Mouse (Mus musculus): ENCODE results near the gene Tet2. TPM values are rescaled to one million over a fixed set of nuclear protein-coding genes. Genes with fewer than 3 reads are reported as not detected.

Gene Tet2
- polyA plus RNA-seq, 1 experiment: 59.1 TPM

DNA sequence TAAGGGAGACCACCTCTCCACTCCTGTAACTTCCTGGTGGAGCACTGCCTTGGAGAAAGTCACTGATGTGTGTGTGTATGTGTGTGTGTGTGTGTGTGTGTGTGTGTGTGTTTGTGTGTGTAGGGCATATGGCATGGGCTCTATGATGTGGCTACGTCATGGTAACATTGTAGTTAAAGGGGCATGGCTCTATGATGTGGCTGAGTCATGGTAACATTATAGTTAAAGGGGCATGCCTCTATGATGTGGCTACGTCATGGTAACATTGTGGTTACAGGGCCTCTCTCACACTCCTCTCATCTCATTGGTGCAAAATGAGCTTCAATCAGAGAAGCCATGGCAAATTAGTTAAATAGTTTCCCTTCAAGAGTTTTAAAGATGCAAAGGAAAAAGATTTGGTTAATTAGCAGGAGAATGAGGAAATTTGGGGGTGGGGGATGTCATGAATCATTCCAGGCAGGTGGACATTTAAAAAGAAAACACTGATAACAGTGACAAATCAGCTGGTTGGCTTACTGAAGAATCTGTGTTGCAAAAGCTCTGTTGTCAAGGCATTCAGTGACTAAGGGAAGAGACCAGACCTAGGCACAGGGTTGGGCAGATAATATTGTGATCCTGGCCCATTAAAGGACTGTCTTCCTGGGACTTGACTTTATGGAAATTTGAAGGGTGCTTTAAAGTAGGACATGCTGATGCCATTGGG lies 18.7 kb upstream of the Tet2 start:
- Histone ChIP-seq H3K27ac (ENCODE audit: insufficient read depth, low read length) (no peak overlapping the region), H3K9ac (ENCODE audit: low read depth, poor library complexity, severe bottlenecking) (no peak overlapping the region), H3K27me3 (ENCODE audit: control insufficient read depth, insufficient read depth, low read length, poor library complexity, severe bottlenecking) (no peaks in the 10 kb centered on the region), H3K9me3 (replicated peaks; ENCODE audit: control insufficient read depth, insufficient read depth, low read length, poor library complexity, severe bottlenecking) (no peaks in the 10 kb centered on the region), H3K36me3 (ENCODE audit: control insufficient read depth, insufficient read depth, low read length, poor library complexity, severe bottlenecking) (no peaks in the 10 kb centered on the region), H3K4me1 (ENCODE audit: control insufficient read depth, insufficient read depth, low read length) (peaks cover 2% of the 10 kb centered on the region), H3K4me3 (ENCODE audit: low read depth, low read length) (no peak overlapping the region)
- TF ChIP-seq CTCF (IDR thresholded peaks at IDR 0.05; ENCODE audit: low read depth, low read length) (no peak), EP300 (IDR thresholded peaks at IDR 0.05; ENCODE audit: insufficient read depth, low read depth, low read length) (no peak), POLR2A (IDR thresholded peaks at IDR 0.05; ENCODE audit: insufficient read depth, low read length) (no peak)

DNA sequence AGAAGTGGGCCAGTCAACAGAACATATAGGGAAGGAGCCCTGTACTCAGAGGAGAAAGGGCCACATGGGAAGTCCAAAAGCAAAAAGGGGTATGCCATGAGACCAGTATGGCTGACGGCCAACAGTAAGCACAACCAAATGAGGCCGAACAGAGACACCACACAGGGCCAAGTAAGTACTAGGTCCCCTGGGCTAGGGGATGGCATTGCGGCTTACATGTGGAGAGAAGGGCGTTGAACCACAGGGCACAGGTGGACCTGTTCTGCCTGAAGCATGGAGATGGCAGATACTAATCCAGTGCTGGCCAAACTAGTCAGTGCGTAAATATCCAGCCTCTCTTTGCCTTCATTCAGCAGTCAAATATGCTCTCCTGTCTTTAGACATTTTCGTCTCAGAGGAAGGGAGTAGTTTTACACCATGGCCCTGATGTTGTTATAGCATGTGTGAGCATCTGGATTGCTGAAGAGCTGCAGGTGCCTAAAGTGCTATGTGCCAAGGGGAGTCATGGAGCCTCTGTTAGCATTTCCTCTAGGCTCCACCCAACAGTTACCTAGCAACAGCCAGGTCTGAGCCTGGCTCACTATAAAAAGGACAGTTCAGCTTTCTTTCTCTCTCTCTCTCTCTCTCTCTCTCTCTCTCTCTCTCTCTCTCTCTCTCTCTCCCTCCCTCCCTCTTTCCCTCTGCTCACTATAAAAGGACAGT lies 14.6 kb upstream of the Tet2 start:
- no peak overlapping the region for H3K9ac ChIP-seq (ENCODE audit: low read depth, poor library complexity, severe bottlenecking)
- no peaks in the 10 kb centered on the region for H3K36me3 ChIP-seq (ENCODE audit: control insufficient read depth, insufficient read depth, low read length, poor library complexity, severe bottlenecking)
- TF ChIP-seq POLR2A (IDR thresholded peaks at IDR 0.05; ENCODE audit: insufficient read depth, low read length) (no peak), CTCF (IDR thresholded peaks at IDR 0.05; ENCODE audit: low read depth, low read length) (no peak), EP300 (IDR thresholded peaks at IDR 0.05; ENCODE audit: insufficient read depth, low read depth, low read length) (no peak)
- no peak overlapping the region for H3K27ac ChIP-seq (ENCODE audit: insufficient read depth, low read length)
- no peak overlapping the region for H3K4me3 ChIP-seq (ENCODE audit: low read depth, low read length)
- no peaks in the 10 kb centered on the region for H3K9me3 ChIP-seq (replicated peaks; ENCODE audit: control insufficient read depth, insufficient read depth, low read length, poor library complexity, severe bottlenecking)
- H3K27me3 ChIP-seq (ENCODE audit: control insufficient read depth, insufficient read depth, low read length, poor library complexity, severe bottlenecking): no peaks in the 10 kb centered on the region
- H3K4me1 ChIP-seq (ENCODE audit: control insufficient read depth, insufficient read depth, low read length): peaks cover 2% of the 10 kb centered on the region

DNA sequence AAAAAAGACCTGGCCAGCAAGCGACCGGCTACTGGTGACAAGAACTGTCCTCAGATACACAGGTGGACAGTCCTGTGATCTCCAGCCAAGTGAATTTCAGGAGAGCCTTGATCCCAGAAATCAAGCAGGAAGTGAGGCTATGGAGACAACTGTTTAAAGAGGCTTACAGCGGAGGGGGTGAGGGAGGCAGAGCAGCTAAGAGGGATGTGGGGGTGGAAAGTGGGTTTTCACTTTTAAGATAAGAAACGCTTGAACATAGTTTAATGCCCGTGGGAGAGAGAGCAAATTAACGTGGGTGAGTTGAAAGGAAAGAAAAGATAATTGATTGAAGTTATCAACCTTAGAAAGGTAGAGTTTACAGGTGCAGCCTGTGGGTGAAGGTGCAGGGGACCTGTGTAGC lies 12.7 kb upstream of the Tet2 start:
- no peaks in the 10 kb centered on the region for H3K27me3 ChIP-seq (ENCODE audit: control insufficient read depth, insufficient read depth, low read length, poor library complexity, severe bottlenecking)
- no peaks in the 10 kb centered on the region for H3K9me3 ChIP-seq (replicated peaks; ENCODE audit: control insufficient read depth, insufficient read depth, low read length, poor library complexity, severe bottlenecking)
- TF ChIP-seq EP300 (IDR thresholded peaks at IDR 0.05; ENCODE audit: insufficient read depth, low read depth, low read length): no peak
- TF ChIP-seq CTCF (IDR thresholded peaks at IDR 0.05; ENCODE audit: low read depth, low read length): no peak
- no peak for TF ChIP-seq POLR2A (IDR thresholded peaks at IDR 0.05; ENCODE audit: insufficient read depth, low read length)
- H3K4me3 ChIP-seq (ENCODE audit: low read depth, low read length): no peak overlapping the region
- H3K4me1 ChIP-seq (ENCODE audit: control insufficient read depth, insufficient read depth, low read length): peaks cover 2% of the 10 kb centered on the region
- no peak overlapping the region for H3K27ac ChIP-seq (ENCODE audit: insufficient read depth, low read length)
- no peak overlapping the region for H3K9ac ChIP-seq (ENCODE audit: low read depth, poor library complexity, severe bottlenecking)
- no peaks in the 10 kb centered on the region for H3K36me3 ChIP-seq (ENCODE audit: control insufficient read depth, insufficient read depth, low read length, poor library complexity, severe bottlenecking)

DNA sequence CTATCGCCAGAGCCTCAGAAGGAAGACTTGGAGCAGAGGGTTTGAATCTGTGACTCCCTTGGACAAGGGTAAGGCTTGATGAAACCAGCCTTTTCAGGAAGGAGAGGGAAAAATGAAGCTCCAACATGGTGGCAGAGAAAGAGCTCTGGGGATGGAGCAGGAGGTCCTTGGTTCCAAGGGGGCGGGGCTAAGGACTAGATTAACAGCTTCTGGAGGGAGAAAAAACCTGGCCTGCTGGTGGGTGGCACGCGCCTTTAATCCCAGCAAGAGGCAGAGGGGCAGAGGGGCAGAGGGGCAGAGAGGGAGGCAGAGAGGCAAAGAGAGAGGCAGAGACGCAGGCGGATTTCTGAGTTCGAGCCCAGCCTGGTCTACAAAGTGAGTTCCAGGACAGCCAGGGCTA lies 12.2 kb upstream of the Tet2 start:
- no peaks in the 10 kb centered on the region for H3K36me3 ChIP-seq (ENCODE audit: control insufficient read depth, insufficient read depth, low read length, poor library complexity, severe bottlenecking)
- no peaks in the 10 kb centered on the region for H3K9me3 ChIP-seq (replicated peaks; ENCODE audit: control insufficient read depth, insufficient read depth, low read length, poor library complexity, severe bottlenecking)
- no peak overlapping the region for H3K4me3 ChIP-seq (ENCODE audit: low read depth, low read length)
- H3K4me1 ChIP-seq (ENCODE audit: control insufficient read depth, insufficient read depth, low read length): peaks cover 2% of the 10 kb centered on the region
- H3K9ac ChIP-seq (ENCODE audit: low read depth, poor library complexity, severe bottlenecking): no peak overlapping the region
- no peaks in the 10 kb centered on the region for H3K27me3 ChIP-seq (ENCODE audit: control insufficient read depth, insufficient read depth, low read length, poor library complexity, severe bottlenecking)
- TF ChIP-seq CTCF (IDR thresholded peaks at IDR 0.05; ENCODE audit: low read depth, low read length) (no peak), EP300 (IDR thresholded peaks at IDR 0.05; ENCODE audit: insufficient read depth, low read depth, low read length) (no peak), POLR2A (IDR thresholded peaks at IDR 0.05; ENCODE audit: insufficient read depth, low read length) (no peak)
- no peak overlapping the region for H3K27ac ChIP-seq (ENCODE audit: insufficient read depth, low read length)

DNA sequence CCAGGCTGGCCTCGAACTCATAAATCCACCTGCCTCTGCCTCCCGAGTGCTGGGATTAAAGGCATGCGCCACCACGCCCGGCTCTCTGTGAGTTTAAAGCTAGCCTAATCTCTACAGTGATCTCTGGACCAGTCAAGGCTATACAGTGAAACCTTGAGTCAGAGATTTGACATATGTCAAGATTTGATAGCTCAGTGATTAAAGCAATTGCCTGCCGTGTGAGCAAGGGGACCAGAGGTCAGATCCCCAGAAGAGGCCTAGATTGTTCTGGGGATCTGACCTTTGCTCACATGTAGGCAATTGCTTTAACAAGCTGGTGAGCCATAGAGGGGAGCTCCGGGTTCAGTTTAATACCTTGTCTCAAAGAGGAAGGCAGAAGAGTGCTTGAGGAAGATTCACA lies 10.4 kb upstream of the Tet2 start:
- no peak for TF ChIP-seq CTCF (IDR thresholded peaks at IDR 0.05; ENCODE audit: low read depth, low read length)
- no peak for TF ChIP-seq POLR2A (IDR thresholded peaks at IDR 0.05; ENCODE audit: insufficient read depth, low read length)
- no peak for TF ChIP-seq EP300 (IDR thresholded peaks at IDR 0.05; ENCODE audit: insufficient read depth, low read depth, low read length)
- Histone ChIP-seq H3K9ac (ENCODE audit: low read depth, poor library complexity, severe bottlenecking) (no peak overlapping the region), H3K27me3 (ENCODE audit: control insufficient read depth, insufficient read depth, low read length, poor library complexity, severe bottlenecking) (no peaks in the 10 kb centered on the region), H3K27ac (ENCODE audit: insufficient read depth, low read length) (no peak overlapping the region), H3K4me3 (ENCODE audit: low read depth, low read length) (no peak overlapping the region), H3K4me1 (ENCODE audit: control insufficient read depth, insufficient read depth, low read length) (peaks cover 2% of the 10 kb centered on the region), H3K9me3 (replicated peaks; ENCODE audit: control insufficient read depth, insufficient read depth, low read length, poor library complexity, severe bottlenecking) (no peaks in the 10 kb centered on the region), H3K36me3 (ENCODE audit: control insufficient read depth, insufficient read depth, low read length, poor library complexity, severe bottlenecking) (no peaks in the 10 kb centered on the region)

DNA sequence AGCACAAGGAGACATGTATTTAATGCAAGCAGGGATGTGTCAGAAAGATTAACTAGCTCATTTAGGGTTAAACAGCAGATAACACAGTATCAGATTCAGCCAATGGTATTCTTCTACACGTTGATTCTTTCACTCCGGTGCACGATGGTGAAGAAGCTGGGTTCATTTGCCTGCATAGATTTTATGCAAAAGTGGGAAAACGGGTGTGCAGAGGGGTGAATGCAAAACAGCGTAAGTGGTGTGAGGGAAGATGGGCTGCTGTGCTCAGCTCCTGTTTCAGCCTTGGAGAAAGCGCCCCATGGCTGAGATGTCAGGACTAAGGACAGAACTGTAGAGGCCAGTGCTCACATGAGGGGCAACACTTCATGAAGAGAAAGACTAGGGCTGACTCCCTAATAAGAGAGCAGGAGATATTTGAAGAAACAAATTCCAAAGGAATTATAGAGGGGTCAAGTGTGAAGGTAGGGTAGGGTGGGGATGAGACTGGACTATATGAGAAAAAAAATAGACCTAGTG lies 9.7 kb upstream of the Tet2 start:
- H3K4me1 ChIP-seq (ENCODE audit: control insufficient read depth, insufficient read depth, low read length): peaks cover 2% of the 10 kb centered on the region
- TF ChIP-seq POLR2A (IDR thresholded peaks at IDR 0.05; ENCODE audit: insufficient read depth, low read length) (no peak), EP300 (IDR thresholded peaks at IDR 0.05; ENCODE audit: insufficient read depth, low read depth, low read length) (no peak), CTCF (IDR thresholded peaks at IDR 0.05; ENCODE audit: low read depth, low read length) (no peak)
- no peaks in the 10 kb centered on the region for H3K27me3 ChIP-seq (ENCODE audit: control insufficient read depth, insufficient read depth, low read length, poor library complexity, severe bottlenecking)
- no peaks in the 10 kb centered on the region for H3K9me3 ChIP-seq (replicated peaks; ENCODE audit: control insufficient read depth, insufficient read depth, low read length, poor library complexity, severe bottlenecking)
- H3K4me3 ChIP-seq (ENCODE audit: low read depth, low read length): no peak overlapping the region
- no peak overlapping the region for H3K9ac ChIP-seq (ENCODE audit: low read depth, poor library complexity, severe bottlenecking)
- no peaks in the 10 kb centered on the region for H3K36me3 ChIP-seq (ENCODE audit: control insufficient read depth, insufficient read depth, low read length, poor library complexity, severe bottlenecking)
- H3K27ac ChIP-seq (ENCODE audit: insufficient read depth, low read length): no peak overlapping the region
